Mouse (Mus musculus) cerebellum, adult 9-10 months (tissue): ENCODE measurements around the gene H2-DMb2.

ENCODE experiments used
- DNase-seq: peaks from one replicate; pipeline ENCODE4 v3.0.0; 2022

Gene H2-DMb2

GRCm38 (mm10) chr17:34118873-34119248 is 24.2 kb upstream of the H2-DMb2 start:
- DNase-seq = no peak

DNA sequence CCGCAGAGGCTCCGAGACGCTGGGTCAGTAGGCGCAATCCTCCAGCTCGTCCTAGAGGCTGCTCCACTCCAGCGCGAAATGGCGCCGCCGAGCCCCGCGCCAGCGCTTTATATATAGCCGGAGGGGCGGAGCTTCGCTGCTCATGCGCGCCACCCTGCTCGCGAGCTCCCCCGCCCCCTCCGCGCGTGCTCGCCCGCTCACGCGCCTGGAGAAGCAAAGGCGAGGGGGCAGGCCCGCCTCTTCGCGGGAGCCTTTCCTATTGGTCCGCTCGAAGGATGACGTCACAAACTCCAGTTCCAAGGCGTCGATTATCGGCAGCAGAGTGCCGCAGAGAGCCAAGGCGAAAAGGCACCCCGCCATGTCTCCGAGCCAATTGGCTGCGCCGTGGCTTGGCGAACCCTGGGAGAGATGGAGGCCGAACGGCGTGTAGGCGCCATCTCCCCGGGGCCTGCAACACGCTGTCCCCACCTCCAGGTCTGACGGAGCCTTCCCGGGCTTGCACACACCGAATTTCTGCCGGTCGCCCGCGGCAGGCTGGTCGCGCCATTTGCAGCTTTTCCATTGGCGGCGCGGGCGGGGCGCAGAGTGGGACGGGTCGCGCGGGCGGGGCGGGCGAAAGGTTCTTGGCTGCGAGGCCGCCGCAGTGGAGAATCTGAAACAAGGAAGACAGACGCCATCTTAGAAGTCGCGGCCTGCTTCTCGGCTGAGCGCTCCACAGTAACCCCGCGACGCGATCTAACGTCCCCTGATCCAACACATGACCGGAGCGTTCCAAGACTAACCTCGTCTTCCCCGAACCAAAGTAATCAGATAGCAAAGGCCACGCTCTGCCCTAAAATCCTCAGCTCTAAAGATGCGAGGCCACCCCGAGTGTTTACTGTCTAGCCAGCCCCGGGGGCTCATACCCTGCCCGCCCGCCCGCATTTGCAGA is 23.6 kb upstream of the H2-DMb2 start, which contains the start of gene H2-DMa:
Gene H2-DMa, plus strand, starts transcription at position 293 of the 931 bp plus-strand sequence.
- DNase-seq = peak; percentile 100

- DNase-seq = peak; percentile 92
These were observed 22.9 kb upstream of the H2-DMb2 start for GRCm38 (mm10) chr17:34120180-34120723.

- DNase-seq = peak; percentile 87
These were observed 22.3 kb upstream of the H2-DMb2 start for GRCm38 (mm10) chr17:34120814-34121171.

- DNase-seq = peak; percentile 90
These were observed 21.8 kb upstream of the H2-DMb2 start for GRCm38 (mm10) chr17:34121172-34121878.

- peak; percentile 89 for DNase-seq
These were observed 21.3 kb upstream of the H2-DMb2 start for GRCm38 (mm10) chr17:34121879-34122187.

DNA sequence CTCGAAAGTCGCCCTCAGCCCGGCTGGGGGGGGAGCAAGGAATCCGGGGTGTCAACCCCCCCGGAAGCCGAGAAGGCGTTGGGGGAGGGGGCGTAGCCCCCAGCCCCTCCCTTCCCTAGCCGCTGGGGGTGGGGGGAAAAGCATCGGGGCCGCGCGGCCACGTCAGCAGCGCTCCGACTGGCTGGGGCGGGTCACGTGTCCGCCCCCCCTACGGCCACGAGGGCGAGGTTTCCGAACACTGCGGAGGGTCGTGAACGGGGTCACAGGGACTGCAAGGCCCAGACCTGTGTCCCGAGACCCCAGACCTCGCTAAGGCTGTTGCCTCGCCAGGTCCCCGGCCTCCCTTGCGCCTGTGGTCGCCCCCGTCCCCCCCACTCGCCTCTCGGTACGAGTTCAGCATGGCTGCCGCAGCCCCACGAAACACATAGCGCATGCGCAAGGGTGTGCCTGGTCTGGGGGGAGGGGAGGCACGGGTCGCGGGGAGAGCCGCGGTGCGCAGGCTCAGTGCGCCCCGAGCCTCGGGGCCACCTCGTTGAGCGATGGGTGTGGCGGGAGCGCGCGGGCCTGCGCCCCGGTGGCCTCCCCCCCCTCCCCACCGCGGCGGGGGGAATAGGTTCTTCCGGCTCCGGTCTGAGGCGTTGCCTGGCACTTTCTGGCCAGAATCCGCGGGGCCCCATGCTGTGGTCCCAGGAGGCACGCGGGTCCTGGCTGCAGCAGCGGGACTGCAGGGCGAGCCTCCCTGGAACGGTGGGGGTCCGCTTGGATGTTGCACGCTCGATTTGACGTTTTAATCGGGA is 20.7 kb upstream of the H2-DMb2 start, which contains the start of gene Brd2:
Gene Brd2, minus strand, starts transcription at position 447 of the 797 bp plus-strand sequence.
- peak; percentile 97 for DNase-seq

DNA sequence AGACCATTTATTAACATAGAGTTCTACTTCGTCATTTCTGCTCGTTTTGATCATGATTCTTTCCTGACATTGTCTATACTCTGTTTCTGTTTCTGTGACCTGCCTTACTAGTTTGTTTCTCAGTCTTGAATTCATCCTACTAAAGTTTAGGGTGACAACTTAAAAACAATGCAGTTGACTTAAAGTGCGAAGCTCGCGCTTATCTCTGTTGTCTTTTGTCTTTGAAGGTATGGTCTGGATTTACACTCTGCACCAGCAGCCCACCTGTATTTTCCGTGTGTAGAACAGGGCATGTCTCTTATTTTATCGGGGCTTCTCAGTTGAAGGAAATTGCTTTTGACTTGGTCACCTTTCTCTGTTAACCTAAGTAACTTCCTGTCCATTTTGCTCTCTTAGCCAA is 20.0 kb upstream of the H2-DMb2 start:
- DNase-seq = no peak

DNA sequence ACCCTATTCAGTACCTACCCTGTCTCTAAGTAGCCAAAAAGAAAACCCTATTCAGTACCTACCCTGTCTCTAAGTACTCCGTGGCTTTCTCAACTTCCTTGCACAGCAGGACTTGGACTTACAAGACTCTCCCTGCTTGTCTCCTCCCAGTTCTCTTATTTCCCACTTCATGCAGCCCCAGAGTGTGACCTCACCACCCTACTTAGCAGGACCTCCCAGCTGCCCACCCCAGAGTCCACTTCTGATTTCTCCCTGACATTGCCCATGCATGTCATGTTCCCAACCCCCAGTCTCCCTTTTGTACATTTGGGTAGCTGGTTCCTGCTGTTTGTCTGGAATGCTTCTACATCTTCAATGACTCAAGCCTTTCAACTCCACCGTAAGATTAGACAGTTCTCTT is 19.6 kb upstream of the H2-DMb2 start:
- DNase-seq = peak; percentile 69

- peak; percentile 45 for DNase-seq
These were observed 18.5 kb upstream of the H2-DMb2 start for GRCm38 (mm10) chr17:34124649-34125048.

DNA sequence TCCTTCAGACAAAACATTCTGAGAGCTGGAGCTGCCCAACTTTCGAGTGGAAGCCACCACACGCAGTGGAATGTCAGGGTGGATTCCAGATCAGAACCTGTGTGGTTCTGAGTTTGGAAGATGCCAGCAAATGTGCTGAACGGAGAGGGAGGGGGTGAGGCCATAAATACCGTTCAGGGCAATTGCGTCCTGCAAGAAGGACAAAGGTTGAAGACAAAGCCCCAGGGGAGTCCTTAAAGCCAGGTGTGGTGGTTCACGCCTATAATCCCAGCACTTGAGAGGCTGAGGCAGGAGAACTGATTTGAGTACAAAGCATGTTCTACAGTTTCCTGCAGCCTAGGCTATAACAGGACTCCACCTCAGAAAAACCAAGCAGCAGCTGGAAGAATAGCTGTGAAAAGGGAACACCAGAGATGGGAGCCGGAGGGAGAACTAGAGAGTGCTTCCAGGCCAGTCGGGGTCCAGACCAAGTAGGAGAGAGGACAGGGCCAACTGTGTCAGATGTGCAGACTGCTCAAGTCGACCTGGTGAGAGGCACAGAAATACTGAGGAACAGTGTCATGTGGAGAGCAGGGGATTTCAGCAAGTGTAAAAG is 16.2 kb upstream of the H2-DMb2 start:
- peak; percentile 34 for DNase-seq

DNA sequence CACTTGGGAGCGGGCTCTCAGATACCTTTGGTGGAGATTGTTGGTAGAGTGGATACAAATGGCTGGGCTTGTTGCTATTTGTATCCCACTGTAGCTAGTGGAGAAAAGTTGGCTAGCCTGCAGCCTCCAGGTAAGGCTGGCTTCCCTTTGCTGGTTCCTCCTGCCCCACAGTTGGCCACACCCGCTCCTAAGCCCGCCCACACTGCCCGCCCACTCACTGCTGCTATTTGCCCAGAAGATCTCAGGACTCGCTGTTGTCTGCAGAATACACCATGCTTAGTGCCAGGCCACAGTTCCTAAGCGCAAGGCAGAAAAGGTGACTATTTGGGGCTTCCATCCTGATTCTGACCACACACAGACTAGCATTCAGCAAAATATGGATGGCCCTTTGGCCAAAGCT is 15.6 kb upstream of the H2-DMb2 start:
- DNase-seq = peak; percentile 70

DNA sequence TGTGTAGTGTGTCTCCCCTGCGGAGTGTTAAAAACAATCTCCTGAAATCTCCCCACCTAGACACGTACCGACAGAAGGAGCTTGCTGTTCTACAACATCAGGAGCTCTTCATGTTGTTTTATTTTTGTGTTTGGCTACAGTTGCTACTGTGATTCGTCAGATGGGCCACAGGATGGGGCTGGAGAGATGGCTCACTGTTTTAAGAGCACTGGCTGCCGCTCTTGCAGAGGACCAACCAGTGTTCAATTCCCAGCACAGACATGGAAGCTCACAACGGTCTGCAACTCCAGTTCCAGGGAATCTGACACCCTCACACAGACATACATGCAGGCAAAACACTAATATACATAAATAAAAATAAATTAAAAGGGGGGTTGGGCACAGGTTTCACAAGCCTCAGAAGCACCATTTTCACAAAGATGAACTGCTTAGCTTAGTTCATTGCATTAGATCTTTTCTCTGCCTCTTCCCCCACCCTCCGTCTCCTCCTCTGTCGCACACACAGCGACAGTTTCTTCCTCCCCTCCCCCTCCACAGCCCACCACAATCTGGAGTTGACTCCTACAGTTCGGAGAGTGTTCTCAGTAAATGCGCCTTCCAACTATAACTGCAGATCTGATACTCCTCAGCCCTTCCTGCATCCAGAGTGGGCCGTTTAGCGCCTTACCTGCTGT is 14.7 kb upstream of the H2-DMb2 start:
- peak; percentile 26 for DNase-seq

DNA sequence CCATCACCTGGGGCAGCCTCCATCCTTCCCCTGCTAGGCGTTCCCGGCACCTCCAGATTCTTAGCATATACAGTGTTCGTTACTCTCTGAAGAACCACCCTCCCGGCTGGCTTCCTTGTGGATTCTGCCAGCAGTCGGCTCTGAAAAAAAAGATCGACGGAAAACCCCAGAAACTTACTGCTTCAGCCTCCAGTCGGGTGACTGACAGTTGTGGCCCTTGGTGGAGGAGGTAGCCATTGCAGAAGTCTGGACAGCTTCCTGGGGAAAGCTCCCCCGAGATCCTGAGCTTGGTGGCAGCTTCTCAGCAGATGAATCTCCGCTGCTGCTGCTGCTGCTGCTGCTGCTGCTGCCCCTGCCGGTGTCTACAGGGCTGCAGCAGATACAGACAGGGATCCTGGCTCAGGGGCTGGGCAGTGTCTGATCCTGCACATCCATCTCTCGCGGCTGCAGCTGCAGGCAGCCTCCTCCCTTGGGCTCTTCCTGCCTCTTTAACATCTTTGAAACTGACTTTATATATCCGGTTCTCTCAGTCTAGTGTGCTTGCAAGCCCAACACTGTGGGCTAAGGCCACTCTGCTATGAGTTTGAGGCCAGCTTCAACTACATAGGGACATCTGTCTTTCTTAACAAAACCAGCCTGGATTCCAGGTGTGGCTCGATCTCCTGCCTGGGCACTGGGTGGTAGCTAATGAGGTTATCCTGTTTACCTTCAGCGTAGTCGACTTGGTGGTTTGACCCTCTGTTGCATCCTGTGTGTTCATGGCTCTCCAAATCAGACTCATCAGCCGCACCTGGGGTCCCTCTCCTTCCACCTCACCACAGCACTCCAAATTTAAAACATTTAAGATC is 13.9 kb upstream of the H2-DMb2 start:
- no peak for DNase-seq

DNA sequence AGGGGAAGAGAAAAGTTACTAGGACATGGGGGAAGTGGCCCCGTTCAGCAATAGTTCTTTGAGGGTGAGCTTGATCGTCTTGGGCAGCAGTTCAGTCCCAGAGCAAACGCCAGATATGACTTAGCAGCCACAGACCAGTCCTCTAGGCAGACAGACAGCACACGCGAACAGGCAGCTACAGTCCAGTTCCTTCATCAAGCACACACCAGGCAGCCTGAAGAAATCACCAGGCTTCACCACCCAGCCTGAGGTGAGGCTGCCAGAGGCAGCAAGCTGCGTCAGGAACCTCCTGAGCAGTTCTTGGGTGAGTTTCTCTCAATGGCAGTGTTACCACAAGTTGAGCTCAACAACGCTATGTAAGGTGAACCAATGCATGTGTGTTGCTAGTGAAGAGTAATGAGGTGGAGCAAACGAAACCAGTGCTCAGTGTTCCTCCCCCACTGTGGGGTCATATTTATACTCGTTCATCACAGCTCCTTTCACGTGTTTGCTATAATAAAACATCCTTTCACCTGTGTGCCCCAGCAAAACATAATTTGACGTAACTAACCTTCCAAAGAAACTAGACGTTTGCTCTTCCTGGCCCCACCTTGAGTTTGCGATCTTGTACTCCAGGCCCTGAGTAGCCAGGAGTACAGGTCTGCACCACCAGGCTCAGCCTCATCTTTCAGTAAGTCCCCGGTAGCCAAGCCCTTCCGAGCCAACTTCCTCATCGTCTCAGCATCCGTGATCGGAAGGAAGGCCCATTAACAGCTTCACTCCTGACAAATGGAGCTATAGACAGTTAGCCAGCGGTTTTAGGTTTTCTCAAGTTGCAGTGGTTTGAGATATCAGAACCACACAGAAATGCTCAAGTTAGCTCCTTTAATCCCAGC is 12.8 kb upstream of the H2-DMb2 start:
- no peak for DNase-seq

DNA sequence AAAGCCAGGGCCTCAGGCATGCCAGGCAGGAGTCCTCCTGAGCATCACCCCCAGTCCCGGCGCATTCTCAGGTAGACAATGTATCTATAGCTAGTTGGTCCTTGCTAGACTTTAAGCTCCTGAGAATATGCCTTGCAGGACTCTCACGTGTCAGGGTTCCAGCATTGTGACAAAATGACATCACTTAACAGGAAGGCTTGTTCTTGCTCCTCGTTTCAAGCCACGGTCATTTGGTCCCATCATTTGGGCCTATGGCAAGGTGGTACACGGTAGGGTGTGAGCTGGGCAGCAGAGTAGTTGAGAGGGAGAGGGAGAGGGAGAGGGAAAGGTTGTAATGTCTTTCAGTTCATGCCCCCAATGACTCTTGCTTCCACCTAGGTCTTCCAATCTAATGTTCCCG is 11.2 kb upstream of the H2-DMb2 start:
- no peak for DNase-seq

DNA sequence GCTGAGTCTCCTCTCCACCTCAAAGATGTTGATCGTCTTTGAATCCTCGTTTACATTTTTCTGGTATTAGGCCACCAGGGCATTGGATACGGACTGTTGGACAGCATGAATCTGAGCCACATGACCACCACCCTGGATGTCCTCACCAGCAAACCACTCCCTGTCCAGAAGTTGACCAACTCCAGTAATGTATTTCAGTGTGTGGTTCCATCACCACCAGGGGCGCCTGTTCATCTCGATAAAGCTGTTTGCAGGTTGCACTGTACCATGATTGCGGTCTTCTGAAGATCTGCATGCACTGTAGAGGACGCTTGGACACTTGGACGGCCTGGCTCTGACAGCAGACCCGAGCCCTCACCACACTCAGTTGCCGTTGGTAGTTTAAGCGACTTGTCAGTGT is 9.8 kb upstream of the H2-DMb2 start:
- peak; percentile 26 for DNase-seq

GRCm38 (mm10) chr17:34134451-34134850 is 8.7 kb upstream of the H2-DMb2 start:
- peak; percentile 19 for DNase-seq

DNA sequence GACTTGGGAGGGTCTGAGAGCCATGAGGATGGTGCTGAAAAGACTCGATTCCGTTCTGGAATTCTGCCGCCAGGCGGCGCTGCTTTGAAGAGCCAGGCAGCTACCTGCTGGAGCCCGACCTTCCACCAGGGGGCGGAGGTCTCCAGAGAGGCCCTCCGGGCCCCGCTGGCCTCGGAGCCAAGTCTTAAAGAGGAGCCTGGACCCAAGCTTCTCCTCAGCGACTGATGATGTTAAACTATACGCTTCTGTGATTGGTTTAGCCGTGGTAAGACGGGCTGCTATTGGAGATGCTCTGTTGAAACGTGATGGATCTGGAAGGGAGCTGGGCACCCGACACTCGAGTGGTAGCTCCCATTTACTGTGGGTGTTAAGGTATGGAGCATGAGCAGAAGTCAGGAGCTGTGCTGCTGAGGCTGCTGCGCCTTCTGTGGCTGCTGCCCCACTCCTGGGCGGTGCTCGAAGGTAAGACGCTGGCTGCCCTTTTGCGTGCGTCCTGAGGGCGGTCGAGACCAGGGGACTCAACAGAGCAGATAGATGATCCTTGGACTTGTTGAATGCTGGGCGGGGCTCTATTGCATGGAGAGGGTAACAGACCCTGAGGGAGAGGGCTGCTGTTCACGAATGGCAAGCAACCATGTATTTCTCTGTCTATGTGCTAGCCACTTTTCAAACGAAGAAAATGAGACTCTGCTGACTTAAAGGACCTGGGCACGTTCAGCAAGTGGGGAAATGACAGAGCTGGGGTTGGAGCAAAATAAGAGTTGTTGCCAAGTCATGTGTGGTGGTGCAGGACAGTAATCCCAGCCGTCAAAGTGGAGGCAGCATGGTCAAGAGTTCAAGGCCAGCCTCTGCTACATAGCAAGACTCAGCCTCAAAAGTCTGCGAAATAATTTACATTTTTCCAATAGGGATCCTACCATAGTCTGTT is 7.5 kb upstream of the H2-DMb2 start:
- DNase-seq = peak; percentile 100
